Comparison of ENCODE assay signal across 16 mouse cellular contexts in the genomic region with DNA sequence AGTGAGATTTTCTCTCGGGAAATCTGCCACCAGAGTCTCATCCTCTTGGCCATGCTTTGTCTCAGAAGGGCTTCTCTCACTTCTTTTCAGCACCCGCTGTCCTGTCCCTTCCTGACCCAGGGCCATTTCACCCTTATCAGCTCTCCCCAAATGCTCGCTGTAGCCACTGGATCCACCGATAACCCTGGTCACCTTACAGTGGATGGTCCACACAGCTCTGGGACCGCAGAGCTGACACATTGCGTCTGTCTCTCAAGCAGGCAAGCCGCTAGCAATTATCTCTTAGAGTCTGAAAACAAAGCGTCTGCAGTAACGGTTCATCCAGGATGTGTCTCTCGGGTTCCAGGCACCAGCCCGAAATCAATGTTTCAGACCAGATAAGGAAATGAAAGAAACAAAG.
DNase-seq lines count a peak whose midpoint lies in the region; ATAC-seq and TF ChIP-seq lines count a peak whose summit lies in the region.
"Had no signal": no experiment of that assay in that cellular context is flagged by ENCODE, and none has a peak within 500 bp of the region (broad histone marks: within the 10 kb centered on the region; RNA-seq: fewer than 3 reads in every experiment).

No protein-coding gene starts in this region.

- no peaks in the 10 kb centered on the region for H3K4me1 ChIP-seq in kidney, embryonic 16.5 days (ENCODE audit: insufficient read depth, low read length)
- H3K4me1 ChIP-seq in heart, embryonic 16.5 days (ENCODE audit: control insufficient read depth, insufficient read depth, low read length), result peaks cover 7% of the 10 kb centered on the region
- H3K4me1 ChIP-seq in liver, embryonic 13.5 days (replicated peaks), result peaks cover 13% of the 10 kb centered on the region
- H3K4me1 ChIP-seq: embryonic facial prominence, embryonic 12.5 days; intestine, embryonic 15.5 days; megakaryocyte, embryonic 14.5 days had no signal

- H3K9ac ChIP-seq in kidney, embryonic 16.5 days (replicated peaks; ENCODE audit: low read length), result no peak overlapping the region
- H3K9ac ChIP-seq in heart, embryonic 16.5 days (ENCODE audit: low read length), result no peak overlapping the region
- no peak overlapping the region for H3K9ac ChIP-seq in liver, embryonic 13.5 days
- H3K9ac ChIP-seq: embryonic facial prominence, embryonic 12.5 days; intestine, embryonic 15.5 days; lung, embryonic 14.5 days had no signal

- intact Hi-C loops in left cerebral cortex, adult 2 months (cut with DNase I), result loop anchor here (10.0 kb wide), 1 partner anchor 428 kb away; a partner anchor contains a TSS

- no peak overlapping the region for H3K4me2 ChIP-seq in kidney, embryonic 16.5 days (replicated peaks; ENCODE audit: low read depth, low read length)
- peak overlapping the region; percentile 13; the same call in 1 of the 2 replicates for H3K4me2 ChIP-seq in heart, embryonic 16.5 days (ENCODE audit: low read depth, low read length)
- H3K4me2 ChIP-seq in liver, embryonic 13.5 days, result no peak overlapping the region
- H3K4me2 ChIP-seq: embryonic facial prominence, embryonic 12.5 days; intestine, embryonic 15.5 days; lung, embryonic 14.5 days had no signal

- DNase-seq in embryo, embryonic 10 days (ENCODE audit: low spot score), result peak; percentile 20
- DNase-seq in embryo, embryonic 10.5 days (ENCODE audit: low spot score), result no peak
- DNase-seq in kidney, adult 11 months, result peak; percentile 15
- DNase-seq in liver, embryonic 13.5 days, result peak; percentile 67
- DNase-seq in left cerebral cortex, adult 2 months (ENCODE audit: extremely low spot score in 1 of 2, low spot score in 2 of 2), result no peak
- no peak for DNase-seq in ovary, adult 18-20 months (ENCODE audit: low spot score)
- DNase-seq: right cerebral cortex, adult 18-20 months; thymus, postnatal 4 days had no signal

- no peak overlapping the region for H3K4me3 ChIP-seq in kidney, embryonic 16.5 days (ENCODE audit: low read length)
- H3K4me3 ChIP-seq in heart, embryonic 16.5 days (ENCODE audit: low read length), result no peak overlapping the region
- no peak overlapping the region for H3K4me3 ChIP-seq in liver, embryonic 13.5 days (replicated peaks)
- H3K4me3 ChIP-seq in left cerebral cortex, adult 2 months, result no peak overlapping the region
- H3K4me3 ChIP-seq: embryonic facial prominence, embryonic 12.5 days; intestine, embryonic 15.5 days; megakaryocyte, embryonic 14.5 days had no signal

- H3K27ac ChIP-seq in kidney, embryonic 16.5 days (ENCODE audit: low read length), result no peak overlapping the region
- no peak overlapping the region for H3K27ac ChIP-seq in heart, embryonic 16.5 days (ENCODE audit: low read length)
- H3K27ac ChIP-seq in liver, embryonic 13.5 days, result no peak overlapping the region
- H3K27ac ChIP-seq in left cerebral cortex, adult 2 months, result no peak overlapping the region
- H3K27ac ChIP-seq: embryonic facial prominence, embryonic 12.5 days; intestine, embryonic 15.5 days had no signal

- no peak for ATAC-seq in kidney, embryonic 16.5 days (ENCODE audit: low FRiP score, low TSS enrichment)
- ATAC-seq in heart, embryonic 16.5 days (replicated peaks; ENCODE audit: extremely low read depth, insufficient read depth, low FRiP score), result no peak
- ATAC-seq in liver, embryonic 13.5 days (ENCODE audit: low read depth), result peak; percentile 94
- ATAC-seq: activated CD4-positive, CD25-positive, alpha-beta regulatory T cell, adult 4 months; forebrain, embryonic 14.5 days; intestine, embryonic 15.5 days had no signal

- H3K27me3 ChIP-seq in kidney, embryonic 16.5 days (ENCODE audit: insufficient read depth, low read length), result no peaks in the 10 kb centered on the region
- no peaks in the 10 kb centered on the region for H3K27me3 ChIP-seq in heart, embryonic 16.5 days (ENCODE audit: control insufficient read depth, insufficient read depth, low read length)
- H3K27me3 ChIP-seq in liver, embryonic 13.5 days, result no peaks in the 10 kb centered on the region
- H3K27me3 ChIP-seq: embryonic facial prominence, embryonic 12.5 days; intestine, embryonic 15.5 days; megakaryocyte, embryonic 14.5 days had no signal

- WGBS in kidney, embryonic 16.5 days, result 66% methylated on average over 11 of the region's 11 CpGs
- 12% methylated on average over 11 of the region's 11 CpGs for WGBS in heart, embryonic 16.5 days
- 10% methylated on average over 11 of the region's 11 CpGs for WGBS in liver, embryonic 13.5 days (ENCODE audit: insufficient replicate concordance)

- no peaks in the 10 kb centered on the region; the same call in 1 of the 2 replicates for H3K9me3 ChIP-seq in kidney, embryonic 16.5 days (ENCODE audit: low read length)
- H3K9me3 ChIP-seq in heart, embryonic 16.5 days (replicated peaks; ENCODE audit: control insufficient read depth, low read length), result peaks cover 4% of the 10 kb centered on the region
- no peaks in the 10 kb centered on the region for H3K9me3 ChIP-seq in liver, embryonic 13.5 days (replicated peaks)
- H3K9me3 ChIP-seq: embryonic facial prominence, embryonic 12.5 days; intestine, embryonic 15.5 days had no signal

- TF ChIP-seq CTCF in left cerebral cortex, adult 2 months (IDR thresholded peaks at IDR 0.05), result no peak

- H3K36me3 ChIP-seq in kidney, embryonic 16.5 days (ENCODE audit: insufficient read depth, low read length), result no peaks in the 10 kb centered on the region
- peaks cover 4% of the 10 kb centered on the region; the same call in 1 of the 2 replicates for H3K36me3 ChIP-seq in heart, embryonic 16.5 days (ENCODE audit: control insufficient read depth, insufficient read depth)
- no peaks in the 10 kb centered on the region for H3K36me3 ChIP-seq in liver, embryonic 13.5 days
- H3K36me3 ChIP-seq: embryonic facial prominence, embryonic 12.5 days; intestine, embryonic 15.5 days had no signal

Comparison
In these comparisons a context has a peak if more than half of its experiments do, and no peak if none do; other contexts are left out.
1. DNase-seq: peak in embryo, embryonic 10 days (single experiment), kidney, adult 11 months (single experiment) and liver, embryonic 13.5 days (single experiment); none in embryo, embryonic 10.5 days (single experiment), left cerebral cortex, adult 2 months (0 of 2) and ovary, adult 18-20 months (single experiment).